Mouse (Mus musculus) stomach, adult 2 months (tissue): Measurements from ENCODE around the gene Ccdc102a. TPM values are rescaled to one million over a fixed set of nuclear protein-coding genes. Genes with fewer than 3 reads are reported as not detected.

Experiments used
- polyA plus RNA-seq: library from polyadenylated mRNA; depleted of rRNA; stranded (reverse); fragments of >200 nt; gene quantifications from 2 replicates; pipeline ENCODE4 v1.2.3, GENCODE M21; 2012; rRNA removed

Gene Ccdc102a
- 7.0 and 11.3 TPM in 2 replicates for polyA plus RNA-seq

GRCm38 (mm10) chr8:94917851-94918495, at the start of gene Ccdc102a:
Gene Ccdc102a, minus strand, starts transcription at chr8:94918098.

GRCm38 (mm10) chr8:94923405-94923804, 5.5 kb upstream of the Ccdc102a start, which contains the start of gene Adgrg5:
Gene Adgrg5, plus strand, starts transcription at chr8:94923694.

GRCm38 (mm10) chr8:94876197-94876730, 41.6 kb downstream of the Ccdc102a start, which contains the start of gene Dok4:
Gene Dok4, minus strand, starts transcription at chr8:94876330.

GRCm38 (mm10) chr8:94857346-94858173, 60.3 kb downstream of the Ccdc102a start, which contains the start of gene Polr2c:
Gene Polr2c, plus strand, starts transcription at chr8:94857450.

Other genes with a start within 250 kb of the Ccdc102a start
- gene Pllp, start 221.8 kb downstream of the Ccdc102a start, polyA plus RNA-seq, result 251 and 277 TPM in 2 replicates
- gene Ccl22, start 172.5 kb downstream of the Ccdc102a start, polyA plus RNA-seq, result 0.81 and 1.1 TPM in 2 replicates
- 24.9 and 32.0 TPM in 2 replicates for gene Cx3cl1, start 146.1 kb downstream of the Ccdc102a start, polyA plus RNA-seq
- gene Ccl17, start 107.6 kb downstream of the Ccdc102a start, polyA plus RNA-seq, result 0.25 and 0.60 TPM in 2 replicates
- gene Coq9, start 79.8 kb downstream of the Ccdc102a start, polyA plus RNA-seq, result 142 and 188 TPM in 2 replicates
- 36.6 and 43.9 TPM in 2 replicates for gene Ciapin1, start 79.7 kb downstream of the Ccdc102a start, polyA plus RNA-seq
- gene Polr2c, start 60.6 kb downstream of the Ccdc102a start, polyA plus RNA-seq, result 25.0 and 28.4 TPM in 2 replicates
- 23.7 and 26.4 TPM in 2 replicates for gene Dok4, start 41.8 kb downstream of the Ccdc102a start, polyA plus RNA-seq
- 1.0 and 1.4 TPM in 2 replicates for gene Adgrg5, start 5.6 kb upstream of the Ccdc102a start, polyA plus RNA-seq
- gene Adgrg1, start 56.7 kb upstream of the Ccdc102a start, polyA plus RNA-seq, result 97.9 and 117 TPM in 2 replicates
- 1.7 and 2.5 TPM in 2 replicates for gene Adgrg3, start 99.6 kb upstream of the Ccdc102a start, polyA plus RNA-seq
- gene Drc7, start 137.0 kb upstream of the Ccdc102a start, polyA plus RNA-seq, result not detected in 2 replicates
- 9.2 and 10.0 TPM in 2 replicates for gene Katnb1, start 163.1 kb upstream of the Ccdc102a start, polyA plus RNA-seq